Mouse (Mus musculus): ENCODE measurements around the gene Lefty2. TPM values are rescaled to one million over a fixed set of nuclear protein-coding genes. Genes with fewer than 3 reads are reported as not detected.

Lefty2 gene
- total RNA-seq (2012; rRNA removed) (not detected in 2 replicates), polyA plus RNA-seq (2012; ENCODE audit: insufficient read depth in 1 of 2, insufficient read length in 2 of 2, low read depth in 1 of 2, low replicate concordance in 2 of 2, missing spikeins in 1 of 2) (not detected)

DNA sequence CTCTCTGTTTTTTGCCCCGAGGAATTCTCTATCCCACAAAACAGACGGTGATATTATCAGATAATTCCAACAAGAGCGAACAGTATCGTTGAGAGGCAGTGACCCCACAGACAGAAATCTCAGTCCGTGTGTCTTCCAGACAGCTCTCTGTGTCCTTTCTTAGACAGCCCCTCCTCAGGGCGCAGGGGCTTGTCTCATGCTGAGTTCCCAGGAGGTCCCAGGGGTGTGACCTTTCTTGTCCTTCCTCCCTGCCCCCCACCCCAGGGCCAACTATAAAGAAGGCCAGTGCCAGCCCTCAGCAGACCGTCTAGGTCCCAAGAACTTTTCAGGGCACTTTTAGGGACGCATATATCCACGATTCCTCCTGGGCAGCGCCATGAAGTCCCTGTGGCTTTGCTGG is at the start of gene Lefty2:
Gene Lefty2, plus strand, starts transcription at position 301 of the 400 bp plus-strand sequence.
- H3K27me3 ChIP-seq (ENCODE audit: control insufficient read depth in 1 of 2, insufficient read depth in 2 of 2, low read length in 2 of 2), result no peaks in the 10 kb centered on the region
- no peaks in the 10 kb centered on the region for H3K79me2 ChIP-seq (ENCODE audit: control insufficient read depth, insufficient read depth, low read length, poor library complexity)
- H3K36me3 ChIP-seq (ENCODE audit: control insufficient read depth in 1 of 2, insufficient read depth in 2 of 2, low read length in 2 of 2), result no peaks in the 10 kb centered on the region
- H3K4me1 ChIP-seq (ENCODE audit: control insufficient read depth in 1 of 2, insufficient read depth in 2 of 2, low read length in 2 of 2), result peaks cover 0 to 8% of the 10 kb centered on the region in 2 experiments; a peak in 1 of 4 replicates
- TF ChIP-seq ETS1 (IDR thresholded peaks at IDR 0.05; ENCODE audit: low read depth, low read length) (no peak), TBP (IDR thresholded peaks at IDR 0.05; ENCODE audit: low read depth, low read length) (no peak), TAL1 (IDR thresholded peaks at IDR 0.05; ENCODE audit: low read length) (no peak), POLR2A (IDR thresholded peaks at IDR 0.05; ENCODE audit: control insufficient read depth in 1 of 2, insufficient read depth in 1 of 2, low read depth in 1 of 2, low read length in 2 of 2, poor library complexity in 1 of 2) (no peak), POLR2AphosphoS2 (IDR thresholded peaks at IDR 0.05; ENCODE audit: low read length) (no peak), NRF1 (IDR thresholded peaks at IDR 0.05; ENCODE audit: insufficient read depth, low read depth, low read length, poor library complexity, severe bottlenecking) (no peak), NELFE (IDR thresholded peaks at IDR 0.05; ENCODE audit: low read depth, low read length) (no peak), EP300 (IDR thresholded peaks at IDR 0.05; ENCODE audit: low read depth in 1 of 2, low read length in 2 of 2) (no peak), SMC3 (IDR thresholded peaks at IDR 0.05; ENCODE audit: low read depth, low read length) (no peak), BHLHE40 (IDR thresholded peaks at IDR 0.05; ENCODE audit: borderline replicate concordance, low read depth, low read length) (no peak), USF1 (IDR thresholded peaks at IDR 0.05; ENCODE audit: low read depth, low read length) (no peak), ZC3H11A (IDR thresholded peaks at IDR 0.05; ENCODE audit: low read depth, low read length) (no peak), RCOR1 (IDR thresholded peaks at IDR 0.05; ENCODE audit: low read depth, low read length) (no peak), CHD1 (IDR thresholded peaks at IDR 0.05; ENCODE audit: low read depth, low read length) (no peak), MAFK (IDR thresholded peaks at IDR 0.05; ENCODE audit: borderline replicate concordance, low read depth, low read length) (no peak), MAZ (IDR thresholded peaks at IDR 0.05; ENCODE audit: low read depth, low read length) (no peak)
- DNase-seq (ENCODE audit: low read depth, low spot score), result no peak
- H3K27ac ChIP-seq (ENCODE audit: control insufficient read depth, low read depth, low read length), result no peak within 1 kb of the TSS
- no peak within 1 kb of the TSS for H3K9ac ChIP-seq (ENCODE audit: control insufficient read depth, low read depth, low read length, poor library complexity, severe bottlenecking)
- no peak within 1 kb of the TSS for H3K4me3 ChIP-seq (ENCODE audit: control insufficient read depth in 1 of 2, insufficient read depth in 1 of 2, low read depth in 2 of 2, low read length in 2 of 2)
- H3K9me3 ChIP-seq (replicated peaks; ENCODE audit: insufficient read depth, low read length), result no peaks in the 10 kb centered on the region

DNA sequence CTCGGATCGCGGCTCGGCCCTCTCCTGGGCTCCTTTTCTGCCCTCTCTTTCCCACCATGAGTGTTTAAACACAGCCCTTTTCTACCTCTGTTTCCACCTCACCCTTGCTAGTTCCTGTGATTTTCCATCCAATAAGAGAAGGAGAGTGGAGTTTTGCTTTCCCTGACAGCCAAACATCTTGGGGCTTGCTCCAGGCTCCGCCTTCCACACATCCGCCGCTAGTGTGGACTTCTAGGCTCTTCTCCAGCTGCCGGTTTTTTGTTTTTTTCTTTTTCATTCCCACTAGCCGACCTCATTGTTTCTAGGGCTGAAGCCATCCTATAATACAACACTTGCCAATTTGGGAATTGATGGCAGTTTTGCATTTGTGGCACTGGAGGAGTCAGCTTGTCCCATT is 44.8 kb upstream of the Lefty2 start:
- H3K4me3 ChIP-seq (ENCODE audit: control insufficient read depth in 1 of 2, insufficient read depth in 1 of 2, low read depth in 2 of 2, low read length in 2 of 2), result peak overlapping the region; percentile 61 to 79
- peak; percentile 91 for DNase-seq (ENCODE audit: low read depth, low spot score)
- H3K36me3 ChIP-seq (ENCODE audit: control insufficient read depth in 1 of 2, insufficient read depth in 2 of 2, low read length in 2 of 2), result peaks cover 0 to 29% of the 10 kb centered on the region in 2 experiments; a peak in 2 of 4 replicates
- peak overlapping the region; percentile 82 for H3K27ac ChIP-seq (ENCODE audit: control insufficient read depth, low read depth, low read length)
- no peaks in the 10 kb centered on the region for H3K9me3 ChIP-seq (replicated peaks; ENCODE audit: insufficient read depth, low read length)
- H3K9ac ChIP-seq (ENCODE audit: control insufficient read depth, low read depth, low read length, poor library complexity, severe bottlenecking), result peak overlapping the region; percentile 79
- H3K79me2 ChIP-seq (ENCODE audit: control insufficient read depth, insufficient read depth, low read length, poor library complexity), result peaks cover 20% of the 10 kb centered on the region
- H3K27me3 ChIP-seq (ENCODE audit: control insufficient read depth in 1 of 2, insufficient read depth in 2 of 2, low read length in 2 of 2), result no peaks in the 10 kb centered on the region
- H3K4me1 ChIP-seq (ENCODE audit: control insufficient read depth in 1 of 2, insufficient read depth in 2 of 2, low read length in 2 of 2), result peaks cover 12 to 20% of the 10 kb centered on the region in 2 experiments
- peak; percentile 33; the same call in 1 of the 2 replicates for TF ChIP-seq TCF12 (IDR thresholded peaks at IDR 0.05; ENCODE audit: low read depth, low read length)
- TF ChIP-seq MYB (IDR thresholded peaks at IDR 0.05; ENCODE audit: low read depth, low read length), result no peak
- no peak; the same call in 1 of the 2 replicates for TF ChIP-seq SIN3A (IDR thresholded peaks at IDR 0.05; ENCODE audit: low read length)
- TF ChIP-seq GABPA (IDR thresholded peaks at IDR 0.05; ENCODE audit: low read depth, low read length), result no peak
- no peak for TF ChIP-seq E2F4 (IDR thresholded peaks at IDR 0.05; ENCODE audit: borderline replicate concordance, low read depth, low read length)
- TF ChIP-seq TAL1 (IDR thresholded peaks at IDR 0.05; ENCODE audit: low read length), result no peak
- TF ChIP-seq RCOR1 (IDR thresholded peaks at IDR 0.05; ENCODE audit: low read depth, low read length), result peak; percentile 1; the same call in 1 of the 2 replicates
- no peak for TF ChIP-seq MEF2A (IDR thresholded peaks at IDR 0.05; ENCODE audit: extremely low read depth, insufficient replicate concordance, low read depth, low read length, poor library complexity, severe bottlenecking)
- TF ChIP-seq POLR2A (IDR thresholded peaks at IDR 0.05; ENCODE audit: control insufficient read depth in 1 of 2, insufficient read depth in 1 of 2, low read depth in 1 of 2, low read length in 2 of 2, poor library complexity in 1 of 2), result peak in 1 of 2 experiments; percentile 78; a peak in 2 of 4 replicates
- TF ChIP-seq USF2 (IDR thresholded peaks at IDR 0.05; ENCODE audit: borderline replicate concordance in 1 of 2, insufficient read depth in 1 of 2, low read depth in 1 of 2, low read length in 2 of 2), result no peak
- peak; percentile 68 for TF ChIP-seq NELFE (IDR thresholded peaks at IDR 0.05; ENCODE audit: low read depth, low read length)
- no peak for TF ChIP-seq MAFK (IDR thresholded peaks at IDR 0.05; ENCODE audit: borderline replicate concordance, low read depth, low read length)
- TF ChIP-seq MAX (IDR thresholded peaks at IDR 0.05; ENCODE audit: low read length), result no peak
- TF ChIP-seq BHLHE40 (IDR thresholded peaks at IDR 0.05; ENCODE audit: borderline replicate concordance, low read depth, low read length), result no peak
- no peak for TF ChIP-seq MXI1 (IDR thresholded peaks at IDR 0.05; ENCODE audit: low read depth, low read length)
- TF ChIP-seq KAT2A (conservative IDR thresholded peaks at IDR 0.05; ENCODE audit: low read depth, low read length), result no peak
- TF ChIP-seq HCFC1 (IDR thresholded peaks at IDR 0.05; ENCODE audit: low read depth, low read length), result no peak; the same call in 1 of the 2 replicates
- no peak; the same call in 1 of the 2 replicates for TF ChIP-seq MYC (IDR thresholded peaks at IDR 0.05; ENCODE audit: low read depth, low read length)
- TF ChIP-seq ZNF384 (IDR thresholded peaks at IDR 0.05; ENCODE audit: low read depth, low read length), result peak; percentile 83
- TF ChIP-seq ZKSCAN1 (IDR thresholded peaks at IDR 0.05; ENCODE audit: low read depth, low read length), result no peak

Data from MEL (cell line).